Mouse (Mus musculus): ENCODE data around the gene Ttc25. TPM values are rescaled to one million over a fixed set of nuclear protein-coding genes. Genes with fewer than 3 reads are reported as not detected.
A peak's percentile ranks its signal among the peaks of the same experiment; 100 is the strongest.

The Ttc25 gene
- total and polyA plus RNA-seq, 2 experiments, result 0.04 to 0.28 TPM

DNA sequence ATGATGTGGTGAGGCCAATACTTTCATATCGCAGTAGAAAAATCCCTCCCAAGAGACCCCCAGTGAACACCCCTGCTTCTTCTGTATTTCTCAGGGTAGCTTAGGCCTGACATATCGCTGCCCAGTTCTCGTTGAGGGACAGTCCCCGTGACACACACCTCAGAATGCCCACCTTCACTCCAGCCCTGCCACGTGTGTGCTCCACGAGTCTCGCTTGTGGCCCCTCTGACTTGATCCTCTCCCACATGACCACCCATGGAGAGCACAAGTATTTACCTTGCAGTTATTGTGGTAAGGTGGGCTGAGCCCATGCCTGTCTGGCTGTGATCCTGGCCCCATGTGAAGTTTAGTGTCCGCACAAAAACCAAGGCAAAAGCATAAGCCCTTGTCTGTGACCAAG, 23.3 kb downstream of the Ttc25 start:
- no peaks in the 10 kb centered on the region for H3K36me3 ChIP-seq (ENCODE audit: control insufficient read depth, insufficient read depth, low read length)
- H3K27ac ChIP-seq (replicated peaks; ENCODE audit: insufficient read depth, low read depth, low read length), result no peak overlapping the region
- H3K9ac ChIP-seq (ENCODE audit: low read depth, low read length), result no peak overlapping the region
- no peak overlapping the region for H3K4me3 ChIP-seq (ENCODE audit: insufficient read depth, low read depth, low read length)
- H3K79me2 ChIP-seq (ENCODE audit: control insufficient read depth, insufficient read depth, low read length), result no peaks in the 10 kb centered on the region
- DNase-seq (ENCODE audit: extremely low read depth, low read depth, low spot score), result no peak
- H3K4me1 ChIP-seq (ENCODE audit: control insufficient read depth, insufficient read depth, low read length), result no peaks in the 10 kb centered on the region; the same call in 1 of the 2 replicates
- TF ChIP-seq POLR2A (IDR thresholded peaks at IDR 0.05; ENCODE audit: extremely low read depth, insufficient read depth, low read length) (no peak), CTCF (IDR thresholded peaks at IDR 0.05; ENCODE audit: low read depth, low read length) (no peak)
- H3K27me3 ChIP-seq (ENCODE audit: control insufficient read depth, insufficient read depth, low read length), result no peaks in the 10 kb centered on the region
- WGBS, result 90% methylated on average over 8 of the region's 8 CpGs

DNA sequence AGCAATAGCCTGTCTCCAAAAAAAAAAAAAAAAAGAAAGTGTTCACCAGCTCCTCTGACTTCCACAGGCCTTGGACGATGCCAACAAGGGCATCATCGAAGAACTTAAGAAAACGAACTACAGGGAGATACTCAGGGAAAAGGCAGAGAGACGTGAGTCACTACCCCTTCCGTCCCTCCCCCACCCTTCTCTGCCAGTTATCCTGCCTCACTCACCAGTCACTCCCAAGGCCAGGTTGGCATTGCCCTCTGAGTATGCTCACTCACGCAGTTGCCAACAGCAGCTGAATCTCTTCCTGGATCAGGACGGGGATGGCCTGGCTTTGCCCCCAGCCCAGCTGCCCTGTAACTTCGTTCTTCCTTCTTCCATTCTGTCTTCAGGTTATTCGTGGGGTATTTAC, 24.4 kb downstream of the Ttc25 start:
- no peak overlapping the region for H3K4me3 ChIP-seq (ENCODE audit: insufficient read depth, low read depth, low read length)
- 71% methylated on average over 9 of the region's 9 CpGs for WGBS
- DNase-seq (ENCODE audit: extremely low read depth, low read depth, low spot score), result no peak

DNA sequence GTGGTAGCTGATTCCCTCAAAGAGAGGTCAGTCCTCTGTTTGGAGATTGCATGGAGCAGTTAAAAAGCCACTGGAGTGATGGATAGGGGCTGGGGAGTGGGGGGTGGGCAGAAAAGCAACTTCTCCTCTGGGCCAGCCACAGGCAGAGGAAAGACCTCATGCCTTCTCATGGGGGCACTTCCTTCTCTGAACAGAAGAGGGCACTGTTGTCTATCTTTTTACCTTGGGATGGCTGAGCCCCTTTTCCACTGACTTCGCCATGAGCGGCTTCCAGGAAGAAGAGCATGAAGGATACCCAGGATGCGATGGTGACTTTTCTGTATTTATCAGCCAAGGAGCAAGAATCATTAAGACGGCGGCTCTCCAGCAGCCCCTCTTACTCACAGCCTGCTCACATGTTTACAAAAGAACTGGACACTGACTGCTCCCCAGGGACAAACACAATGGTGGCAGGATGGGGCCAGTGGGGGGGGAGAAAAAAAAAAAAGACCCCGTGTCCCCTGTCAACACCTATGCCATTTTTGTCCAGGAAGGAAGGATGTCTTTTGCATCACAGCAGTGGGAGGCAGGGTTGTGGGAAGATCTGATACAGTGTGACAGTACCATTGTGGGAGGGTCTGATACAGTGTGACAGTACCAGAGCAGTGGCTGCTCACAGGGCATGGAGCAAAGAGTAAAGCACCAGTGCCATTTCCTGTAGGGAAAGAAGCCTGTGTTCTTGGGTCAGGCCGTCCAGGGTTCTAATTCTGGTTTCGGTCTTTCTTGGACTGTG, 25.2 kb downstream of the Ttc25 start:
- Histone ChIP-seq H3K79me2 (ENCODE audit: control insufficient read depth, insufficient read depth, low read length) (no peaks in the 10 kb centered on the region), H3K9ac (ENCODE audit: low read depth, low read length) (peak overlapping the region; percentile 46; the same call in 1 of the 2 replicates), H3K36me3 (ENCODE audit: control insufficient read depth, insufficient read depth, low read length) (no peaks in the 10 kb centered on the region), H3K27ac (replicated peaks; ENCODE audit: insufficient read depth, low read depth, low read length) (no peak overlapping the region), H3K4me1 (ENCODE audit: control insufficient read depth, insufficient read depth, low read length) (peaks cover 3% of the 10 kb centered on the region; the same call in 1 of the 2 replicates), H3K27me3 (ENCODE audit: control insufficient read depth, insufficient read depth, low read length) (no peaks in the 10 kb centered on the region), H3K4me3 (ENCODE audit: insufficient read depth, low read depth, low read length) (peak overlapping the region; percentile 27; the same call in 1 of the 2 replicates)
- peak; percentile 41 for DNase-seq (ENCODE audit: extremely low read depth, low read depth, low spot score)
- TF ChIP-seq CTCF (IDR thresholded peaks at IDR 0.05; ENCODE audit: low read depth, low read length) (peak; percentile 78), POLR2A (IDR thresholded peaks at IDR 0.05; ENCODE audit: extremely low read depth, insufficient read depth, low read length) (no peak)
- 11% methylated on average over 8 of the region's 8 CpGs for WGBS

More for the DNA sequence above, 24.4 kb downstream of the Ttc25 start:
- H3K27me3 ChIP-seq (ENCODE audit: control insufficient read depth, insufficient read depth, low read length), result no peaks in the 10 kb centered on the region
- H3K9ac ChIP-seq (ENCODE audit: low read depth, low read length), result no peak overlapping the region
- H3K27ac ChIP-seq (replicated peaks; ENCODE audit: insufficient read depth, low read depth, low read length), result no peak overlapping the region
- TF ChIP-seq CTCF (IDR thresholded peaks at IDR 0.05; ENCODE audit: low read depth, low read length) (no peak), POLR2A (IDR thresholded peaks at IDR 0.05; ENCODE audit: extremely low read depth, insufficient read depth, low read length) (no peak)
- no peaks in the 10 kb centered on the region for H3K36me3 ChIP-seq (ENCODE audit: control insufficient read depth, insufficient read depth, low read length)
- H3K4me1 ChIP-seq (ENCODE audit: control insufficient read depth, insufficient read depth, low read length), result peaks cover 3% of the 10 kb centered on the region; the same call in 1 of the 2 replicates
- H3K79me2 ChIP-seq (ENCODE audit: control insufficient read depth, insufficient read depth, low read length), result no peaks in the 10 kb centered on the region

DNA sequence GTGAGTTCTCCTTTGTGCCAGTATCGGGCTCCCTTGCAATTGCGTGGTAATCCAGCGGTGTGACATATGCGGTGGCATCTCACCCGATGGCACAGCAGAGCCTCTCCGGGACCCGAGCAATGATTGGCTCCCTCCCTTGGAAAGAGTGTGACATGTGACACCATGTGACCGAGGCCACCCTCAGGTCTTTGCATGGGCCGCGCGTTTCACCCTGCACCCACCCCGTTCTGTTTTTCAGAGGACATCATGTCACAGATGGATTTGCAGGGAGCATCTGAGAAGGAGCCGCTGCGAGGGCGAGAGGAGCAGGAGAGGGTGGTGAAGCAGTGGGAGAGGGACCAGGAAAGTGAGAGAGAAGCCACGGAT, 25.8 kb downstream of the Ttc25 start:
- 18% methylated on average over 16 of the region's 16 CpGs for WGBS
- Histone ChIP-seq H3K4me1 (ENCODE audit: control insufficient read depth, insufficient read depth, low read length) (peaks cover 3% of the 10 kb centered on the region; the same call in 1 of the 2 replicates), H3K36me3 (ENCODE audit: control insufficient read depth, insufficient read depth, low read length) (no peaks in the 10 kb centered on the region), H3K27ac (replicated peaks; ENCODE audit: insufficient read depth, low read depth, low read length) (0 out of 2 replicates have a peak overlapping the region, but pooled peaks have one; percentile 13), H3K27me3 (ENCODE audit: control insufficient read depth, insufficient read depth, low read length) (no peaks in the 10 kb centered on the region), H3K9ac (ENCODE audit: low read depth, low read length) (peak overlapping the region; percentile 46), H3K4me3 (ENCODE audit: insufficient read depth, low read depth, low read length) (peak overlapping the region; percentile 27), H3K79me2 (ENCODE audit: control insufficient read depth, insufficient read depth, low read length) (no peaks in the 10 kb centered on the region)
- DNase-seq (ENCODE audit: extremely low read depth, low read depth, low spot score), result no peak
- no peak for TF ChIP-seq CTCF (IDR thresholded peaks at IDR 0.05; ENCODE audit: low read depth, low read length)
- no peak for TF ChIP-seq POLR2A (IDR thresholded peaks at IDR 0.05; ENCODE audit: extremely low read depth, insufficient read depth, low read length)

DNA sequence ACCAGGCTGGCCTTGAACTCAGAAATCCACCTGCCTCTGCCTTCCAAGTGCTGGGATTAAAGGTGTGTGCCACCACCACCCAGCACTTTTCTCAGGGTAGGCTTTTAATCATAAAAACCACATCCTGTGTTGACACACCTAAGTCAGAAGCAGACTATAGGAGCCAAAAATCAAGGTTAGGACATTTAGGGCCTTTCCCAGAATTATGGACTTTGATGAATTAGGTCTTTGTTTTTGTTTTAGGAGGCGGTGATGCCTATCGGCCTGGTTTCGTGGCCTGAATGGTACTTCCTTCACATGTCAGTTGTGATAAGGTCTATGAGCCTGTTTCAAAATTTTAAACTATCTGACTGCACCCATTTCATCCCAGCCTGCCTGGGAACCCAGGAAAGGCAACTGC, 28.8 kb downstream of the Ttc25 start:
- H3K27ac ChIP-seq (replicated peaks; ENCODE audit: insufficient read depth, low read depth, low read length), result peak overlapping the region; percentile 55

More for the DNA sequence above, 28.8 kb downstream of the Ttc25 start:
- Histone ChIP-seq H3K9ac (ENCODE audit: low read depth, low read length) (no peak overlapping the region), H3K27me3 (ENCODE audit: control insufficient read depth, insufficient read depth, low read length) (no peaks in the 10 kb centered on the region), H3K36me3 (ENCODE audit: control insufficient read depth, insufficient read depth, low read length) (no peaks in the 10 kb centered on the region), H3K79me2 (ENCODE audit: control insufficient read depth, insufficient read depth, low read length) (no peaks in the 10 kb centered on the region), H3K4me1 (ENCODE audit: control insufficient read depth, insufficient read depth, low read length) (peaks cover 3% of the 10 kb centered on the region; the same call in 1 of the 2 replicates), H3K4me3 (ENCODE audit: insufficient read depth, low read depth, low read length) (no peak overlapping the region)
- no peak for DNase-seq (ENCODE audit: extremely low read depth, low read depth, low spot score)
- no peak for TF ChIP-seq POLR2A (IDR thresholded peaks at IDR 0.05; ENCODE audit: extremely low read depth, insufficient read depth, low read length)
- TF ChIP-seq CTCF (IDR thresholded peaks at IDR 0.05; ENCODE audit: low read depth, low read length), result no peak
- WGBS, result 64% methylated on average over 3 of the region's 3 CpGs
